Mouse (Mus musculus) heart, postnatal 0 days (tissue): ENCODE data around the gene Sash3.

Source experiments
- CTCF ChIP-seq: IDR thresholded peaks from 2 replicates; pipeline ENCODE4 v1.5.1; 2016; ENCODE audit warnings: antibody characterized with exemption, control low read depth, low read depth
- EP300 ChIP-seq: IDR thresholded peaks from 2 replicates; pipeline ENCODE4 v1.6.1; 2016; ENCODE audit warnings: antibody characterized with exemption, low read depth

- TF ChIP-seq CTCF (no peak), EP300 (no peak)
Measured at GRCm38 (mm10) chrX:48153949-48154348, 7.7 kb downstream of the Sash3 start.
